Mouse (Mus musculus) olfactory bulb, adult 2 months (tissue): ENCODE data around the gene Pacsin1.

ENCODE experiments used
- CTCF ChIP-seq: fragments of 200-500 bp; IDR thresholded peaks from 2 replicates; pipeline ENCODE4 v1.5.1; 2012; ENCODE audit warnings: low read depth, mild to moderate bottlenecking, low read length, moderate library complexity; ENCODE audit not compliant: insufficient read depth
- POLR2A ChIP-seq: fragments of 200-500 bp; IDR thresholded peaks from 2 replicates; pipeline ENCODE4 v1.6.1; 2012; ENCODE audit warnings: mild to moderate bottlenecking, low read depth, low read length, moderate library complexity; ENCODE audit not compliant: insufficient read depth

- TF ChIP-seq CTCF (no peak), POLR2A (no peak)
These were observed 22.4 kb downstream of the Pacsin1 start for GRCm38 (mm10) chr17:27677756-27678155.
